Mouse (Mus musculus): ENCODE data around the gene Samd4. TPM values are rescaled to one million over a fixed set of nuclear protein-coding genes. Genes with fewer than 3 reads are reported as not detected.

The Samd4 gene
- polyA plus RNA-seq, 1 experiment from 2014 or later = 11.1 TPM

- peaks cover 21% of the 10 kb centered on the region for H3K36me3 ChIP-seq
- peak overlapping the region; percentile 97 for H3K27ac ChIP-seq
- H3K4me1 ChIP-seq = peaks cover 37% of the 10 kb centered on the region
- DNase-seq (ENCODE audit: low spot score) = peak; percentile 82
- under 1% methylated on average over 52 of the region's 52 CpGs for WGBS
- no peaks in the 10 kb centered on the region for H3K9me3 ChIP-seq
- H3K27me3 ChIP-seq (ENCODE audit: insufficient read depth, poor library complexity, severe bottlenecking) = 0 out of 2 replicates have a peak, but pooled peaks cover 7% of the 10 kb centered on the region
- H3K4me3 ChIP-seq = peak overlapping the region; percentile 85
Measured at GRCm38 (mm10) chr14:46884701-46885428, 2.2 kb downstream of the Samd4 start.

GRCm38 (mm10) chr14:46885429-46885755 lies 2.7 kb downstream of the Samd4 start:
- Histone ChIP-seq H3K9me3 (no peaks in the 10 kb centered on the region), H3K27me3 (ENCODE audit: insufficient read depth, poor library complexity, severe bottlenecking) (0 out of 2 replicates have a peak, but pooled peaks cover 7% of the 10 kb centered on the region), H3K4me3 (peak overlapping the region; percentile 85), H3K27ac (peak overlapping the region; percentile 97), H3K4me1 (peaks cover 38% of the 10 kb centered on the region), H3K36me3 (peaks cover 25% of the 10 kb centered on the region)
- DNase-seq (ENCODE audit: low spot score) = no peak
- 4% methylated on average over 7 of the region's 7 CpGs for WGBS

GRCm38 (mm10) chr14:46885891-46886301 lies 3.2 kb downstream of the Samd4 start:
- 7% methylated on average over 5 of the region's 5 CpGs for WGBS
- peak overlapping the region; percentile 97 for H3K27ac ChIP-seq

GRCm38 (mm10) chr14:46889096-46889495 lies 6.4 kb downstream of the Samd4 start:
- no peaks in the 10 kb centered on the region for H3K9me3 ChIP-seq
- no peak overlapping the region for H3K4me3 ChIP-seq
- no peak for DNase-seq (ENCODE audit: low spot score)
- H3K27ac ChIP-seq = no peak overlapping the region
- no peaks in the 10 kb centered on the region for H3K27me3 ChIP-seq (ENCODE audit: insufficient read depth, poor library complexity, severe bottlenecking)
- peaks cover 40% of the 10 kb centered on the region for H3K36me3 ChIP-seq
- 81% methylated on average over 4 of the region's 4 CpGs for WGBS
- peaks cover 34% of the 10 kb centered on the region for H3K4me1 ChIP-seq

More at GRCm38 (mm10) chr14:46885891-46886301, 3.2 kb downstream of the Samd4 start:
- Histone ChIP-seq H3K9me3 (no peaks in the 10 kb centered on the region), H3K4me3 (peak overlapping the region; percentile 85), H3K36me3 (peaks cover 28% of the 10 kb centered on the region), H3K27me3 (ENCODE audit: insufficient read depth, poor library complexity, severe bottlenecking) (0 out of 2 replicates have a peak, but pooled peaks cover 7% of the 10 kb centered on the region), H3K4me1 (peaks cover 41% of the 10 kb centered on the region)
- DNase-seq (ENCODE audit: low spot score) = peak; percentile 91

GRCm38 (mm10) chr14:46893961-46894360 lies 11.3 kb downstream of the Samd4 start:
- H3K4me1 ChIP-seq = peaks cover 41% of the 10 kb centered on the region
- H3K27ac ChIP-seq = no peak overlapping the region

GRCm38 (mm10) chr14:46897953-46898352 lies 15.3 kb downstream of the Samd4 start:
- WGBS = 83% methylated on average over 5 of the region's 5 CpGs

More at GRCm38 (mm10) chr14:46893961-46894360, 11.3 kb downstream of the Samd4 start:
- H3K27me3 ChIP-seq (ENCODE audit: insufficient read depth, poor library complexity, severe bottlenecking) = no peaks in the 10 kb centered on the region
- H3K9me3 ChIP-seq = no peaks in the 10 kb centered on the region
- no peak for DNase-seq (ENCODE audit: low spot score)
- peaks cover 41% of the 10 kb centered on the region for H3K36me3 ChIP-seq
- no peak overlapping the region for H3K4me3 ChIP-seq
- 83% methylated on average over 10 of the region's 10 CpGs for WGBS

GRCm38 (mm10) chr14:46898626-46899025 lies 16.0 kb downstream of the Samd4 start:
- Histone ChIP-seq H3K9me3 (no peaks in the 10 kb centered on the region), H3K27me3 (ENCODE audit: insufficient read depth, poor library complexity, severe bottlenecking) (no peaks in the 10 kb centered on the region), H3K4me3 (no peak overlapping the region), H3K36me3 (peaks cover 16% of the 10 kb centered on the region), H3K4me1 (peaks cover 52% of the 10 kb centered on the region), H3K27ac (no peak overlapping the region)
- DNase-seq (ENCODE audit: low spot score) = no peak
- 65% methylated on average over 3 of the region's 3 CpGs for WGBS

More at GRCm38 (mm10) chr14:46897953-46898352, 15.3 kb downstream of the Samd4 start:
- no peak overlapping the region for H3K4me3 ChIP-seq
- peaks cover 16% of the 10 kb centered on the region for H3K36me3 ChIP-seq
- no peak for DNase-seq (ENCODE audit: low spot score)
- no peak overlapping the region for H3K27ac ChIP-seq
- no peaks in the 10 kb centered on the region for H3K9me3 ChIP-seq
- peaks cover 56% of the 10 kb centered on the region for H3K4me1 ChIP-seq
- H3K27me3 ChIP-seq (ENCODE audit: insufficient read depth, poor library complexity, severe bottlenecking) = no peaks in the 10 kb centered on the region

GRCm38 (mm10) chr14:46902498-46903087 lies 19.9 kb downstream of the Samd4 start:
- Histone ChIP-seq H3K4me3 (0 out of 2 replicates have a peak overlapping the region, but pooled peaks have one; percentile 3), H3K9me3 (no peaks in the 10 kb centered on the region), H3K27ac (peak overlapping the region; percentile 6; the same call in 1 of the 2 replicates), H3K36me3 (no peaks in the 10 kb centered on the region), H3K27me3 (ENCODE audit: insufficient read depth, poor library complexity, severe bottlenecking) (no peaks in the 10 kb centered on the region), H3K4me1 (peaks cover 36% of the 10 kb centered on the region; the same call in 1 of the 2 replicates)
- peak; percentile 63 for DNase-seq (ENCODE audit: low spot score)
- WGBS = 50% methylated on average over 9 of the region's 9 CpGs

GRCm38 (mm10) chr14:46904276-46904675 lies 21.6 kb downstream of the Samd4 start:
- H3K36me3 ChIP-seq = no peaks in the 10 kb centered on the region
- H3K9me3 ChIP-seq = no peaks in the 10 kb centered on the region
- peak; percentile 60 for DNase-seq (ENCODE audit: low spot score)
- H3K27ac ChIP-seq = no peak overlapping the region
- no peaks in the 10 kb centered on the region for H3K27me3 ChIP-seq (ENCODE audit: insufficient read depth, poor library complexity, severe bottlenecking)
- 86% methylated on average over 4 of the region's 4 CpGs for WGBS
- H3K4me3 ChIP-seq = no peak overlapping the region
- peaks cover 25% of the 10 kb centered on the region; the same call in 1 of the 2 replicates for H3K4me1 ChIP-seq

GRCm38 (mm10) chr14:46908858-46909257 lies 26.2 kb downstream of the Samd4 start:
- Histone ChIP-seq H3K36me3 (peaks cover 13% of the 10 kb centered on the region; the same call in 1 of the 2 replicates), H3K4me1 (peaks cover 7% of the 10 kb centered on the region; the same call in 1 of the 2 replicates), H3K4me3 (no peak overlapping the region), H3K9me3 (no peaks in the 10 kb centered on the region), H3K27ac (no peak overlapping the region), H3K27me3 (ENCODE audit: insufficient read depth, poor library complexity, severe bottlenecking) (no peaks in the 10 kb centered on the region)
- peak; percentile 39 for DNase-seq (ENCODE audit: low spot score)
- 77% methylated on average over 8 of the region's 8 CpGs for WGBS

GRCm38 (mm10) chr14:46912496-46912895 lies 29.8 kb downstream of the Samd4 start:
- WGBS = 74% methylated on average over 7 of the region's 7 CpGs
- no peaks in the 10 kb centered on the region for H3K27me3 ChIP-seq (ENCODE audit: insufficient read depth, poor library complexity, severe bottlenecking)
- DNase-seq (ENCODE audit: low spot score) = no peak
- H3K9me3 ChIP-seq = no peaks in the 10 kb centered on the region
- no peak overlapping the region for H3K27ac ChIP-seq
- H3K36me3 ChIP-seq = peaks cover 13% of the 10 kb centered on the region; the same call in 1 of the 2 replicates
- H3K4me3 ChIP-seq = no peak overlapping the region
- peaks cover 12% of the 10 kb centered on the region for H3K4me1 ChIP-seq

- no peak overlapping the region for H3K4me3 ChIP-seq
- peaks cover 12% of the 10 kb centered on the region for H3K4me1 ChIP-seq
- DNase-seq (ENCODE audit: low spot score) = peak; percentile 67
- no peaks in the 10 kb centered on the region for H3K27me3 ChIP-seq (ENCODE audit: insufficient read depth, poor library complexity, severe bottlenecking)
- H3K9me3 ChIP-seq = no peaks in the 10 kb centered on the region
- H3K27ac ChIP-seq = no peak overlapping the region
- H3K36me3 ChIP-seq = peaks cover 13% of the 10 kb centered on the region; the same call in 1 of the 2 replicates
- WGBS = 79% methylated on average over 6 of the region's 6 CpGs
Measured at GRCm38 (mm10) chr14:46914356-46914755, 31.7 kb downstream of the Samd4 start.

GRCm38 (mm10) chr14:46915555-46915954 lies 32.9 kb downstream of the Samd4 start:
- WGBS = 63% methylated on average over 6 of the region's 6 CpGs
- Histone ChIP-seq H3K36me3 (peaks cover 8% of the 10 kb centered on the region; the same call in 1 of the 2 replicates), H3K4me1 (peaks cover 21% of the 10 kb centered on the region), H3K27me3 (ENCODE audit: insufficient read depth, poor library complexity, severe bottlenecking) (no peaks in the 10 kb centered on the region), H3K9me3 (no peaks in the 10 kb centered on the region), H3K4me3 (no peak overlapping the region), H3K27ac (no peak overlapping the region)
- peak; percentile 27 for DNase-seq (ENCODE audit: low spot score)
